ENCODE assay signal across 25 mouse cellular contexts in genomic region chr7:67291356-67291755, GRCm38 (mm10).
DNase-seq lines count a peak whose midpoint lies in the region; ATAC-seq and TF ChIP-seq lines count a peak whose summit lies in the region.
"Had no signal": no experiment of that assay in that cellular context is flagged by ENCODE, and none has a peak within 500 bp of the region (broad histone marks: within the 10 kb centered on the region; RNA-seq: fewer than 3 reads in every experiment).

No protein-coding gene starts in this region.

- no peak overlapping the region for H3K27ac ChIP-seq in MEL (ENCODE audit: control insufficient read depth, low read depth, low read length)
- H3K27ac ChIP-seq in midbrain, embryonic 15.5 days = no peak overlapping the region
- H3K27ac ChIP-seq: embryonic facial prominence, embryonic 10.5 days; embryonic facial prominence, embryonic 12.5 days; forebrain, embryonic 12.5 days; forebrain, embryonic 15.5 days had no signal

- no peaks in the 10 kb centered on the region for H3K27me3 ChIP-seq in MEL (ENCODE audit: control insufficient read depth in 1 of 2, insufficient read depth in 2 of 2, low read length in 2 of 2)
- H3K27me3 ChIP-seq in midbrain, embryonic 15.5 days (replicated peaks) = no peaks in the 10 kb centered on the region
- H3K27me3 ChIP-seq: CH12.LX; embryonic facial prominence, embryonic 12.5 days; forebrain, embryonic 12.5 days; forebrain, embryonic 15.5 days had no signal

- no peaks in the 10 kb centered on the region for H3K9me3 ChIP-seq in MEL (replicated peaks; ENCODE audit: insufficient read depth, low read length)
- H3K9me3 ChIP-seq in midbrain, embryonic 15.5 days = no peaks in the 10 kb centered on the region
- H3K9me3 ChIP-seq: embryonic facial prominence, embryonic 10.5 days; embryonic facial prominence, embryonic 12.5 days; forebrain, embryonic 12.5 days; forebrain, embryonic 15.5 days; G1E had no signal

- H3K9ac ChIP-seq in MEL (ENCODE audit: control insufficient read depth, low read depth, low read length, poor library complexity, severe bottlenecking) = no peak overlapping the region
- H3K9ac ChIP-seq in midbrain, embryonic 15.5 days = no peak overlapping the region
- H3K9ac ChIP-seq: embryonic facial prominence, embryonic 12.5 days; forebrain, embryonic 12.5 days; forebrain, embryonic 15.5 days; forebrain, postnatal 0 days had no signal

- no peaks in the 10 kb centered on the region for H3K79me2 ChIP-seq in MEL (ENCODE audit: control insufficient read depth, insufficient read depth, low read length, poor library complexity)

- no peak for TF ChIP-seq RAD21 in MEL (IDR thresholded peaks at IDR 0.05; ENCODE audit: low read depth, low read length)

- no peak overlapping the region for H3K4me3 ChIP-seq in MEL (ENCODE audit: control insufficient read depth in 1 of 2, insufficient read depth in 1 of 2, low read depth in 2 of 2, low read length in 2 of 2)
- no peak overlapping the region for H3K4me3 ChIP-seq in midbrain, embryonic 15.5 days
- H3K4me3 ChIP-seq: embryonic facial prominence, embryonic 10.5 days; embryonic facial prominence, embryonic 12.5 days; forebrain, embryonic 12.5 days; forebrain, embryonic 15.5 days had no signal

- H3K36me3 ChIP-seq in MEL (ENCODE audit: control insufficient read depth in 1 of 2, insufficient read depth in 2 of 2, low read length in 2 of 2) = peaks cover 0 to 2% of the 10 kb centered on the region in 2 experiments; a peak in 1 of 4 replicates
- no peaks in the 10 kb centered on the region for H3K36me3 ChIP-seq in midbrain, embryonic 15.5 days (replicated peaks)
- H3K36me3 ChIP-seq: embryonic facial prominence, embryonic 10.5 days; forebrain, embryonic 12.5 days; forebrain, embryonic 15.5 days had no signal

- no peak overlapping the region for H3K4me2 ChIP-seq in midbrain, embryonic 15.5 days
- H3K4me2 ChIP-seq: embryonic facial prominence, embryonic 12.5 days; forebrain, embryonic 12.5 days; forebrain, embryonic 15.5 days had no signal

- ATAC-seq in megakaryocyte progenitor cell, adult 5-6 weeks (replicated peaks; ENCODE audit: poor library complexity) = peak; percentile 78
- no peak for ATAC-seq in midbrain, embryonic 15.5 days (replicated peaks)
- no peak for ATAC-seq in inflammation-experienced regulatory T-cells, adult 6 months
- ATAC-seq: CD4-positive, CD25-positive, alpha-beta regulatory T cell, adult 4 months; forebrain, embryonic 15.5 days; forebrain, postnatal 0 days had no signal

- TF ChIP-seq CTCF in MEL (IDR thresholded peaks at IDR 0.05 in 2 of 3, conservative IDR thresholded peaks at IDR 0.05 in 1 of 3; ENCODE audit: control insufficient read depth in 1 of 3, insufficient read depth in 1 of 3, low read depth in 2 of 3, low read length in 3 of 3, poor library complexity in 1 of 3, severe bottlenecking in 1 of 3) = no peak

- TF ChIP-seq EP300 in MEL (IDR thresholded peaks at IDR 0.05; ENCODE audit: low read depth in 1 of 2, low read length in 2 of 2) = no peak

- intact Hi-C loops in heart, postnatal 36 days (cut with DNase I) = loop anchor here (5.0 kb wide), 1 partner anchor 41 kb away; no protein-coding TSS in a partner anchor

- 89% methylated on average over 1 of the region's 1 CpGs for WGBS in midbrain, embryonic 15.5 days

- peaks cover 0 to 2% of the 10 kb centered on the region in 2 experiments; a peak in 1 of 4 replicates for H3K4me1 ChIP-seq in MEL (ENCODE audit: control insufficient read depth in 1 of 2, insufficient read depth in 2 of 2, low read length in 2 of 2)
- no peaks in the 10 kb centered on the region for H3K4me1 ChIP-seq in midbrain, embryonic 15.5 days
- H3K4me1 ChIP-seq: embryonic facial prominence, embryonic 10.5 days; embryonic facial prominence, embryonic 12.5 days; forebrain, embryonic 12.5 days; forebrain, embryonic 15.5 days had no signal

- TF ChIP-seq POLR2A in MEL (IDR thresholded peaks at IDR 0.05; ENCODE audit: control insufficient read depth in 1 of 2, insufficient read depth in 1 of 2, low read depth in 1 of 2, low read length in 2 of 2, poor library complexity in 1 of 2) = no peak

- DNase-seq in heart, adult 11 months = peak; percentile 24
- DNase-seq in heart, postnatal 36 days = no peak
- DNase-seq in 416B (ENCODE audit: low read depth) (peak; percentile 24), MEL (ENCODE audit: low read depth, low spot score) (peak; percentile 32)
- DNase-seq in urinary bladder, postnatal 10 days (ENCODE audit: low spot score) = no peak
- DNase-seq: adrenal gland, adult 2 months; adrenal gland, postnatal 10 days; adrenal gland, postnatal 25 days; B cell, adult 2 months; cerebellum, adult 11-12 months; cerebellum, adult 2 months; cerebellum, adult 9-10 months; cerebellum, postnatal 10 days; cerebellum, postnatal 25 days; forebrain, postnatal 0 days had no signal

TF ChIP-seq in MEL, 35 proteins besides CTCF, POLR2A, EP300 and RAD21:
- no peak for TF ChIP-seq ZKSCAN1 (IDR thresholded peaks at IDR 0.05; ENCODE audit: low read depth, low read length)
- no peak for TF ChIP-seq HCFC1 (IDR thresholded peaks at IDR 0.05; ENCODE audit: low read depth, low read length)
- TF ChIP-seq GATA1 (IDR thresholded peaks at IDR 0.05; ENCODE audit: low read depth, low read length) = peak; percentile 20; the same call in 1 of the 2 replicates
- no peak for TF ChIP-seq ZC3H11A (IDR thresholded peaks at IDR 0.05; ENCODE audit: low read depth, low read length)
- no peak for TF ChIP-seq USF1 (IDR thresholded peaks at IDR 0.05; ENCODE audit: low read depth, low read length)

Comparison
In these comparisons a context has a peak if more than half of its experiments do, and no peak if none do; other contexts are left out.
1. DNase-seq: peak in heart, adult 11 months (single experiment), 416B (single experiment) and MEL (single experiment); none in heart, postnatal 36 days (0 of 2) and urinary bladder, postnatal 10 days (single experiment).